Mouse (Mus musculus): ENCODE data around the gene E030018B13Rik. TPM values are rescaled to one million over a fixed set of nuclear protein-coding genes. Genes with fewer than 3 reads are reported as not detected.

Gene E030018B13Rik
- not detected in 2 replicates for polyA plus RNA-seq (2014; fragmentation: Nextera tagmentation; extraction: Ambion mirVana)

GRCm38 (mm10) chr7:63916268-63916907 lies at the start of gene E030018B13Rik:
Gene E030018B13Rik (plus strand): TSS chr7:63916857.
- Histone ChIP-seq H3K9me3 (ENCODE audit: control insufficient read depth, low read length) (no peaks in the 10 kb centered on the region), H3K9ac (ENCODE audit: low read length) (no peak within 1 kb of the TSS), H3K27me3 (ENCODE audit: control insufficient read depth, insufficient read depth, low read length) (no peaks in the 10 kb centered on the region), H3K4me1 (ENCODE audit: control insufficient read depth in 2 of 2, insufficient read depth in 2 of 2, low read length in 2 of 2) (peaks cover 29 to 64% of the 10 kb centered on the region in 2 experiments), H3K4me3 (ENCODE audit: control insufficient read depth in 1 of 2, insufficient read depth in 1 of 2, low read depth in 1 of 2, low read length in 2 of 2) (no peak within 1 kb of the TSS), H3K4me2 (ENCODE audit: low read length) (no peak within 1 kb of the TSS), H3K27ac (replicated peaks in 1 of 2; ENCODE audit: control insufficient read depth in 1 of 2, insufficient read depth in 1 of 2, low read depth in 2 of 2, low read length in 2 of 2) (no peak within 1 kb of the TSS), H3K36me3 (ENCODE audit: control insufficient read depth, insufficient read depth, low read length) (no peaks in the 10 kb centered on the region)
- no peak for ATAC-seq (ENCODE audit: insufficient number of reproducible peaks, insufficient read depth, low FRiP score, low read depth)
- 82% methylated on average over 6 of the region's 6 CpGs for WGBS

GRCm38 (mm10) chr7:63868356-63868918 lies 48.2 kb upstream of the E030018B13Rik start:
- H3K9ac ChIP-seq (ENCODE audit: low read length) = no peak overlapping the region
- H3K4me1 ChIP-seq (ENCODE audit: control insufficient read depth in 2 of 2, insufficient read depth in 2 of 2, low read length in 2 of 2) = peaks cover 0 to under 1% of the 10 kb centered on the region in 2 experiments; a peak in 1 of 4 replicates
- H3K27ac ChIP-seq (replicated peaks in 1 of 2; ENCODE audit: control insufficient read depth in 1 of 2, insufficient read depth in 1 of 2, low read depth in 2 of 2, low read length in 2 of 2) = no peak overlapping the region
- WGBS = 24% methylated on average over 6 of the region's 6 CpGs
- no peaks in the 10 kb centered on the region for H3K27me3 ChIP-seq (ENCODE audit: control insufficient read depth, insufficient read depth, low read length)
- H3K4me3 ChIP-seq (ENCODE audit: control insufficient read depth in 1 of 2, insufficient read depth in 1 of 2, low read depth in 1 of 2, low read length in 2 of 2) = no peak overlapping the region
- no peaks in the 10 kb centered on the region for H3K36me3 ChIP-seq (ENCODE audit: control insufficient read depth, insufficient read depth, low read length)
- no peaks in the 10 kb centered on the region for H3K9me3 ChIP-seq (ENCODE audit: control insufficient read depth, low read length)
- H3K4me2 ChIP-seq (ENCODE audit: low read length) = no peak overlapping the region
- ATAC-seq (ENCODE audit: insufficient number of reproducible peaks, insufficient read depth, low FRiP score, low read depth) = no peak

- Histone ChIP-seq H3K27ac (replicated peaks in 1 of 2; ENCODE audit: control insufficient read depth in 1 of 2, insufficient read depth in 1 of 2, low read depth in 2 of 2, low read length in 2 of 2) (no peak overlapping the region), H3K4me1 (ENCODE audit: control insufficient read depth in 2 of 2, insufficient read depth in 2 of 2, low read length in 2 of 2) (peaks cover 10 to 15% of the 10 kb centered on the region in 2 experiments), H3K9ac (ENCODE audit: low read length) (no peak overlapping the region), H3K27me3 (ENCODE audit: control insufficient read depth, insufficient read depth, low read length) (no peaks in the 10 kb centered on the region), H3K9me3 (ENCODE audit: control insufficient read depth, low read length) (no peaks in the 10 kb centered on the region), H3K4me2 (ENCODE audit: low read length) (no peak overlapping the region), H3K36me3 (ENCODE audit: control insufficient read depth, insufficient read depth, low read length) (no peaks in the 10 kb centered on the region), H3K4me3 (ENCODE audit: control insufficient read depth in 1 of 2, insufficient read depth in 1 of 2, low read depth in 1 of 2, low read length in 2 of 2) (no peak overlapping the region)
- ATAC-seq (ENCODE audit: insufficient number of reproducible peaks, insufficient read depth, low FRiP score, low read depth) = no peak
- WGBS = 71% methylated on average over 6 of the region's 6 CpGs
Observed at GRCm38 (mm10) chr7:63871698-63872097, 45.0 kb upstream of the E030018B13Rik start.

DNA sequence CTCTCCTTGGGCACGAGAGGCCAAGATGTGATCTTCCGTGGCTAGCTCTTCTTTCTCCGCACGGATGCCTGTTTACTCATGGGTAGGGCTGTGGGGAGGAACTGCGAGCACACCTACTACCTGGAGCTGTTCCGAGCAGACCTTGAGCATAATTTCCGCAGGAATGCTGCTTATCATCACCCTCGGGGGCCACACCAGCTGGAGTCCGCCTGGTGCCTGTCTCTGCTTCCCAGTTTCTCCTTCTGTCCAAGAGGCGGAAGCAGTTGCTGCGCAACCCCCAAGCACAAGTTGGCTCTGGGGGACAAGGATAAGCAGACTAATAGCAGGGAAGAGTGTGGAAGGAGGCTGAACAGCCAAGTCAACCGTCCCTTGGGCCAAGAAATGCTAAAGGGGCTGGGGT lies 42.8 kb upstream of the E030018B13Rik start:
- Histone ChIP-seq H3K4me2 (ENCODE audit: low read length) (peak overlapping the region; percentile 42), H3K27ac (replicated peaks in 1 of 2; ENCODE audit: control insufficient read depth in 1 of 2, insufficient read depth in 1 of 2, low read depth in 2 of 2, low read length in 2 of 2) (no peak overlapping the region), H3K27me3 (ENCODE audit: control insufficient read depth, insufficient read depth, low read length) (no peaks in the 10 kb centered on the region), H3K4me3 (ENCODE audit: control insufficient read depth in 1 of 2, insufficient read depth in 1 of 2, low read depth in 1 of 2, low read length in 2 of 2) (peak overlapping the region in 1 of 2 experiments; percentile 2; a peak in 1 of 4 replicates), H3K9me3 (ENCODE audit: control insufficient read depth, low read length) (no peaks in the 10 kb centered on the region), H3K36me3 (ENCODE audit: control insufficient read depth, insufficient read depth, low read length) (no peaks in the 10 kb centered on the region), H3K4me1 (ENCODE audit: control insufficient read depth in 2 of 2, insufficient read depth in 2 of 2, low read length in 2 of 2) (peaks cover 14 to 18% of the 10 kb centered on the region in 2 experiments), H3K9ac (ENCODE audit: low read length) (peak overlapping the region; percentile 21; the same call in 1 of the 2 replicates)
- WGBS = 16% methylated on average over 12 of the region's 12 CpGs
- no peak for ATAC-seq (ENCODE audit: insufficient number of reproducible peaks, insufficient read depth, low FRiP score, low read depth)

DNA sequence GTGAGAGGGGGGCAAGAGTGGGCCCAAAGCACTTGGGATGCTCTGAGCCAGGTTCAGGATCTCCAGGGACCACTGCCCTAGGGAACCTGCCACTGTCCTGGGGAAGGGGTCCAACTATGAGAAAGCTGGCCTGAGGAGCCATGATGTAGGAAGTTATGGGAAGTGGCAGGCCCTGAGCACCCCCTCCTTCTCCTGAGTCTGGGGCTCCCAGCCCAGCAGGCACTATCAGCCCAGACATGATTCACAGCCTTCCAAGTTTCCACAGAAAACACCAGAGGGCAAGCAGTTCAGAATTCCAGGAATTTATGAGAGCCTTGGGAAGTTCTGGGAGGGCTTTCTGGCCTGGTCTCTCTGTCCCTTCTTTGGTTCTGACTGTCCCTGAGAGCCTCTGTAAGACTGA lies 41.0 kb upstream of the E030018B13Rik start:
- Histone ChIP-seq H3K36me3 (ENCODE audit: control insufficient read depth, insufficient read depth, low read length) (no peaks in the 10 kb centered on the region), H3K9ac (ENCODE audit: low read length) (no peak overlapping the region), H3K27ac (replicated peaks in 1 of 2; ENCODE audit: control insufficient read depth in 1 of 2, insufficient read depth in 1 of 2, low read depth in 2 of 2, low read length in 2 of 2) (no peak overlapping the region), H3K4me3 (ENCODE audit: control insufficient read depth in 1 of 2, insufficient read depth in 1 of 2, low read depth in 1 of 2, low read length in 2 of 2) (no peak overlapping the region), H3K9me3 (ENCODE audit: control insufficient read depth, low read length) (no peaks in the 10 kb centered on the region), H3K4me1 (ENCODE audit: control insufficient read depth in 2 of 2, insufficient read depth in 2 of 2, low read length in 2 of 2) (peaks cover 20 to 21% of the 10 kb centered on the region in 2 experiments), H3K27me3 (ENCODE audit: control insufficient read depth, insufficient read depth, low read length) (no peaks in the 10 kb centered on the region), H3K4me2 (ENCODE audit: low read length) (no peak overlapping the region)
- no peak for ATAC-seq (ENCODE audit: insufficient number of reproducible peaks, insufficient read depth, low FRiP score, low read depth)

DNA sequence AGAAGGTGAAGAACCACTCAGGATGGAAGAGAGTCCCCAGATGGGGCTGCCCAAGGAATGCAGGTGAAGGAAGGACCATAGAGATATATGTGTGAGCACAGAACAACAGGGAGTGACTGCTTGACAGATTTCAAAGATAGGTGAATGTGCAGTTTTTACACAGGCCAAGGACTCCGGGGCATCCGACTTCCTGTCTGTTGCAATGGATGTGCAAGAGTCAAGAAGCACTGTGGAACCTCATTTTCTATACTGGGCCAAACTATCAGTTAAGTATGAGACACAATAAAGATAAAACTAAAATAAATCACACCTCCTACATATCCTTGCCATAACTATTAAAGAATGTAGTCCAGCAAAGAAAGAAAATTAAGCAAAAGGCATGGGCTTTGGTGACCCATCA lies 40.0 kb upstream of the E030018B13Rik start:
- Histone ChIP-seq H3K4me2 (ENCODE audit: low read length) (no peak overlapping the region), H3K9ac (ENCODE audit: low read length) (no peak overlapping the region), H3K4me3 (ENCODE audit: control insufficient read depth in 1 of 2, insufficient read depth in 1 of 2, low read depth in 1 of 2, low read length in 2 of 2) (no peak overlapping the region), H3K27me3 (ENCODE audit: control insufficient read depth, insufficient read depth, low read length) (no peaks in the 10 kb centered on the region), H3K9me3 (ENCODE audit: control insufficient read depth, low read length) (no peaks in the 10 kb centered on the region), H3K36me3 (ENCODE audit: control insufficient read depth, insufficient read depth, low read length) (no peaks in the 10 kb centered on the region), H3K4me1 (ENCODE audit: control insufficient read depth in 2 of 2, insufficient read depth in 2 of 2, low read length in 2 of 2) (peaks cover 20 to 21% of the 10 kb centered on the region in 2 experiments), H3K27ac (replicated peaks in 1 of 2; ENCODE audit: control insufficient read depth in 1 of 2, insufficient read depth in 1 of 2, low read depth in 2 of 2, low read length in 2 of 2) (no peak overlapping the region)
- ATAC-seq (ENCODE audit: insufficient number of reproducible peaks, insufficient read depth, low FRiP score, low read depth) = no peak
- 83% methylated on average over 2 of the region's 2 CpGs for WGBS

- H3K27me3 ChIP-seq (ENCODE audit: control insufficient read depth, insufficient read depth, low read length) = no peaks in the 10 kb centered on the region
- peaks cover 20 to 21% of the 10 kb centered on the region in 2 experiments for H3K4me1 ChIP-seq (ENCODE audit: control insufficient read depth in 2 of 2, insufficient read depth in 2 of 2, low read length in 2 of 2)
- 30% methylated on average over 14 of the region's 14 CpGs for WGBS
- H3K9ac ChIP-seq (ENCODE audit: low read length) = no peak overlapping the region
- no peaks in the 10 kb centered on the region for H3K9me3 ChIP-seq (ENCODE audit: control insufficient read depth, low read length)
- no peak for ATAC-seq (ENCODE audit: insufficient number of reproducible peaks, insufficient read depth, low FRiP score, low read depth)
- H3K36me3 ChIP-seq (ENCODE audit: control insufficient read depth, insufficient read depth, low read length) = no peaks in the 10 kb centered on the region
- peak overlapping the region; percentile 24; the same call in 1 of the 2 replicates for H3K4me2 ChIP-seq (ENCODE audit: low read length)
- H3K27ac ChIP-seq (replicated peaks in 1 of 2; ENCODE audit: control insufficient read depth in 1 of 2, insufficient read depth in 1 of 2, low read depth in 2 of 2, low read length in 2 of 2) = no peak overlapping the region
- no peak overlapping the region for H3K4me3 ChIP-seq (ENCODE audit: control insufficient read depth in 1 of 2, insufficient read depth in 1 of 2, low read depth in 1 of 2, low read length in 2 of 2)
Observed at GRCm38 (mm10) chr7:63877610-63878009, 39.0 kb upstream of the E030018B13Rik start.

Measured in heart, embryonic 14.5 days (tissue).